Mouse (Mus musculus) left cerebral cortex, adult 18-20 months (tissue): ENCODE results near the gene Ptprk. TPM values are rescaled to one million over a fixed set of nuclear protein-coding genes. Genes with fewer than 3 reads are reported as not detected.
A peak's percentile ranks its signal among the peaks of the same experiment; 100 is the strongest.

Source experiments
- DNase-seq, 2 experiments: peaks; one replicate each; pipeline ENCODE4 v3.0.0; 2021 to 2022; ENCODE audit warnings: low spot score in 2 of 2, mixed read lengths in 1 of 2
- long read RNA-seq, 2 experiments: library from polyadenylated mRNA; stranded (forward); transcript quantifications; one replicate each; pipeline ENCODE4 v2.0.0; 2021
- total RNA-seq, 2 experiments: library from RNA; stranded (reverse); gene quantifications; 2 replicates each; pipeline ENCODE4 v1.2.3; 2021

Gene Ptprk
- 10 to 100 TPM; 61.4 to 62.5 TPM for total RNA-seq
- long read RNA-seq, experiment 1, full-length matches to known transcripts: 6 of 13 reads
- long read RNA-seq, experiment 1, partial matches to known transcripts: 5 of 13 reads
- long read RNA-seq, experiment 1, other reads (novel, unspliced or antisense): 2 of 13 reads
- long read RNA-seq, experiment 2, full-length matches to known transcripts: 3 of 10 reads
- long read RNA-seq, experiment 2, partial matches to known transcripts: 4 of 10 reads
- long read RNA-seq, experiment 2, other reads (novel, unspliced or antisense): 3 of 10 reads

GRCm38 (mm10) chr10:28074653-28075451 lies at the start of gene Ptprk:
Ptprk (plus strand) TSS chr10:28074820.
- peak; percentile 83 to 94 for DNase-seq

- DNase-seq: peak in 1 of 2 experiments; percentile 4
Measured at GRCm38 (mm10) chr10:28027791-28028190, 46.8 kb upstream of the Ptprk start.

- DNase-seq: no peak
Measured at GRCm38 (mm10) chr10:28036456-28036855, 38.2 kb upstream of the Ptprk start.

GRCm38 (mm10) chr10:28054764-28055163 lies 19.9 kb upstream of the Ptprk start:
- DNase-seq: no peak

GRCm38 (mm10) chr10:28059222-28059621 lies 15.4 kb upstream of the Ptprk start:
- no peak for DNase-seq

GRCm38 (mm10) chr10:28067997-28068396 lies 6.6 kb upstream of the Ptprk start:
- peak; percentile 48 to 56 for DNase-seq

GRCm38 (mm10) chr10:28073991-28074652 lies 498 bp upstream of the Ptprk start:
- DNase-seq: peak; percentile 54 to 55

- peak in 1 of 2 experiments; percentile 20 for DNase-seq
Measured at GRCm38 (mm10) chr10:28075491-28076035, 943 bp downstream of the Ptprk start.

GRCm38 (mm10) chr10:28076036-28076855 lies 1.6 kb downstream of the Ptprk start:
- DNase-seq: peak; percentile 20 to 28

- DNase-seq: no peak
Measured at GRCm38 (mm10) chr10:28078270-28078669, 3.6 kb downstream of the Ptprk start.

GRCm38 (mm10) chr10:28081221-28081620 lies 6.6 kb downstream of the Ptprk start:
- no peak for DNase-seq

GRCm38 (mm10) chr10:28083183-28083582 lies 8.6 kb downstream of the Ptprk start:
- no peak for DNase-seq

GRCm38 (mm10) chr10:28083625-28084024 lies 9.0 kb downstream of the Ptprk start:
- DNase-seq: no peak

GRCm38 (mm10) chr10:28087341-28087740 lies 12.7 kb downstream of the Ptprk start:
- no peak for DNase-seq

GRCm38 (mm10) chr10:28087749-28088148 lies 13.1 kb downstream of the Ptprk start:
- DNase-seq: no peak

- DNase-seq: no peak
Measured at GRCm38 (mm10) chr10:28096007-28096406, 21.4 kb downstream of the Ptprk start.

- no peak for DNase-seq
Measured at GRCm38 (mm10) chr10:28097637-28098036, 23.0 kb downstream of the Ptprk start.

- no peak for DNase-seq
Measured at GRCm38 (mm10) chr10:28098923-28099322, 24.3 kb downstream of the Ptprk start.

GRCm38 (mm10) chr10:28103406-28103906 lies 28.8 kb downstream of the Ptprk start:
- DNase-seq: no peak

GRCm38 (mm10) chr10:28103924-28104323 lies 29.3 kb downstream of the Ptprk start:
- DNase-seq: no peak
